Mouse (Mus musculus) testis, adult 2 months (tissue): ENCODE results near the gene Gpr82. TPM values are rescaled to one million over a fixed set of nuclear protein-coding genes. Genes with fewer than 3 reads are reported as not detected.

Source experiments
- H3K27ac ChIP-seq: fragments of 200-500 bp; 2 replicates; pipeline ENCODE4 v1.5.1; 2012; ENCODE audit warnings: low read depth, low read length; ENCODE audit not compliant: control insufficient read depth, insufficient read depth
- H3K27me3 ChIP-seq: fragments of 200-500 bp; 2 replicates; pipeline ENCODE4 v1.6.1; 2012; ENCODE audit warnings: mild to moderate bottlenecking, low read length, moderate library complexity; ENCODE audit not compliant: control insufficient read depth, insufficient read depth
- H3K36me3 ChIP-seq: fragments of 200-500 bp; 2 replicates; pipeline ENCODE4 v1.6.1; 2012; ENCODE audit warnings: mild to moderate bottlenecking, low read length; ENCODE audit not compliant: control insufficient read depth, insufficient read depth
- H3K4me1 ChIP-seq: fragments of 200-500 bp; 2 replicates; pipeline ENCODE4 v1.6.1; 2012; ENCODE audit warnings: low read length; ENCODE audit not compliant: control insufficient read depth, insufficient read depth
- H3K4me3 ChIP-seq: fragments of 200-500 bp; 2 replicates; pipeline ENCODE4 v1.5.1; 2012; ENCODE audit warnings: low read depth, mild to moderate bottlenecking, low read length, moderate library complexity, mixed read lengths; ENCODE audit not compliant: control insufficient read depth
- CTCF ChIP-seq: fragments of 200-500 bp; IDR thresholded peaks from 2 replicates; pipeline ENCODE4 v1.5.1; 2012; ENCODE audit warnings: low read depth, mild to moderate bottlenecking, inconsistent platforms, low read length, moderate library complexity; ENCODE audit not compliant: control insufficient read depth, insufficient read depth, insufficient replicate concordance
- POLR2A ChIP-seq: fragments of 200-500 bp; IDR thresholded peaks from 2 replicates; pipeline ENCODE4 v1.6.1; 2012; ENCODE audit warnings: low read depth, mild to moderate bottlenecking, inconsistent platforms, low read length, moderate library complexity; ENCODE audit not compliant: control insufficient read depth
- polyA plus RNA-seq: library from polyadenylated mRNA; depleted of rRNA; stranded (reverse); fragments of >200 nt; gene quantifications from 2 replicates; pipeline ENCODE4 v1.2.3, GENCODE M21; 2012

Gpr82 gene
- polyA plus RNA-seq, 1 experiment, result 0.11 TPM

GRCm38 (mm10) chrX:13631599-13632283 is 29.4 kb upstream of the Gpr82 start, which contains the start of gene Gpr34:
Gene Gpr34, plus strand, starts transcription at chrX:13632089.
- no peak for TF ChIP-seq CTCF
- no peak for TF ChIP-seq POLR2A
- Histone ChIP-seq H3K4me1 (no peaks in the 10 kb centered on the region), H3K36me3 (no peaks in the 10 kb centered on the region), H3K27ac (no peak within 1 kb of the TSS), H3K27me3 (no peaks in the 10 kb centered on the region), H3K4me3 (no peak within 1 kb of the TSS)

GRCm38 (mm10) chrX:13636398-13636797 is 24.8 kb upstream of the Gpr82 start:
- Histone ChIP-seq H3K36me3 (no peaks in the 10 kb centered on the region), H3K27ac (no peak overlapping the region), H3K27me3 (no peaks in the 10 kb centered on the region), H3K4me3 (no peak overlapping the region), H3K4me1 (no peaks in the 10 kb centered on the region)
- no peak for TF ChIP-seq POLR2A
- TF ChIP-seq CTCF, result no peak

GRCm38 (mm10) chrX:13638894-13639293 is 22.3 kb upstream of the Gpr82 start:
- H3K4me3 ChIP-seq, result no peak overlapping the region
- no peaks in the 10 kb centered on the region for H3K36me3 ChIP-seq
- TF ChIP-seq CTCF (no peak), POLR2A (no peak)
- no peak overlapping the region for H3K27ac ChIP-seq
- no peaks in the 10 kb centered on the region for H3K4me1 ChIP-seq
- H3K27me3 ChIP-seq, result no peaks in the 10 kb centered on the region

GRCm38 (mm10) chrX:13651889-13652288 is 9.3 kb upstream of the Gpr82 start:
- no peak for TF ChIP-seq CTCF
- Histone ChIP-seq H3K4me3 (no peak overlapping the region), H3K36me3 (no peaks in the 10 kb centered on the region), H3K27ac (no peak overlapping the region), H3K27me3 (no peaks in the 10 kb centered on the region), H3K4me1 (no peaks in the 10 kb centered on the region)

- H3K27ac ChIP-seq, result no peak overlapping the region
- H3K27me3 ChIP-seq, result no peaks in the 10 kb centered on the region
- H3K4me3 ChIP-seq, result no peak overlapping the region
- TF ChIP-seq POLR2A (no peak), CTCF (no peak)
- no peaks in the 10 kb centered on the region for H3K4me1 ChIP-seq
- H3K36me3 ChIP-seq, result no peaks in the 10 kb centered on the region
Measured at GRCm38 (mm10) chrX:13652291-13652690, 8.9 kb upstream of the Gpr82 start.

- H3K27ac ChIP-seq, result no peak overlapping the region
- H3K36me3 ChIP-seq, result no peaks in the 10 kb centered on the region
- no peak for TF ChIP-seq POLR2A
- no peak for TF ChIP-seq CTCF
- no peak overlapping the region for H3K4me3 ChIP-seq
- H3K4me1 ChIP-seq, result no peaks in the 10 kb centered on the region
- H3K27me3 ChIP-seq, result no peaks in the 10 kb centered on the region
Measured at GRCm38 (mm10) chrX:13655005-13655421, 6.2 kb upstream of the Gpr82 start.

- TF ChIP-seq CTCF (no peak), POLR2A (no peak)
- no peak overlapping the region for H3K4me3 ChIP-seq
- H3K36me3 ChIP-seq, result no peaks in the 10 kb centered on the region
- no peaks in the 10 kb centered on the region for H3K27me3 ChIP-seq
- no peaks in the 10 kb centered on the region for H3K4me1 ChIP-seq
- H3K27ac ChIP-seq, result no peak overlapping the region
Measured at GRCm38 (mm10) chrX:13655906-13656305, 5.3 kb upstream of the Gpr82 start.

- H3K27ac ChIP-seq, result no peak overlapping the region
- no peaks in the 10 kb centered on the region for H3K36me3 ChIP-seq
- no peaks in the 10 kb centered on the region for H3K27me3 ChIP-seq
- no peak overlapping the region for H3K4me3 ChIP-seq
- H3K4me1 ChIP-seq, result no peaks in the 10 kb centered on the region
- no peak for TF ChIP-seq POLR2A
- no peak for TF ChIP-seq CTCF
Measured at GRCm38 (mm10) chrX:13656721-13657120, 4.4 kb upstream of the Gpr82 start.
